Mouse (Mus musculus) forebrain, embryonic 14.5 days (tissue): ENCODE measurements around the gene Dmrtc1c1. TPM values are rescaled to one million over a fixed set of nuclear protein-coding genes. Genes with fewer than 3 reads are reported as not detected.
"Not testable (repeated sequence)": the region's sequence is repeated elsewhere in the genome, so short reads cannot be mapped to it uniquely, and the experiment has no call there.

ENCODE experiments used
- ATAC-seq: fragments of 200-750 bp; cut with Nextera tagmentation; 2 replicates; pipeline ENCODE4 v1.8.0; 2017; ENCODE audit warnings: mild to moderate bottlenecking, moderate library complexity
- DNase-seq: peaks from one replicate; pipeline ENCODE4 v3.0.0-alpha.2; 2015; ENCODE audit warnings: low spot score
- H3K27ac ChIP-seq: fragments of 300-500 bp; sonication (generic); 2 replicates; pipeline ENCODE4 v1.5.1; 2014; ENCODE audit warnings: low read depth, mild to moderate bottlenecking, control low read depth, low read length, moderate library complexity
- H3K27me3 ChIP-seq: fragments of 300-500 bp; sonication (generic); replicated peaks from 2 replicates; pipeline ENCODE4 v1.6.1; 2014; ENCODE audit warnings: low read length, control low read depth, mixed read lengths; ENCODE audit not compliant: control insufficient read depth, insufficient read depth
- H3K36me3 ChIP-seq: fragments of 300-500 bp; sonication (generic); 2 replicates; pipeline ENCODE4 v1.6.1; 2014; ENCODE audit warnings: low read length, control low read depth; ENCODE audit not compliant: control insufficient read depth, insufficient read depth
- H3K4me1 ChIP-seq: fragments of 300-500 bp; sonication (generic); 2 replicates; pipeline ENCODE4 v1.6.1; 2014; ENCODE audit warnings: antibody characterized with exemption, low read length, control low read depth; ENCODE audit not compliant: control insufficient read depth, insufficient read depth
- H3K4me2 ChIP-seq: fragments of 300-500 bp; sonication (generic); 2 replicates; pipeline ENCODE4 v1.6.1; 2014; ENCODE audit warnings: mild to moderate bottlenecking, control low read depth, low read length
- H3K4me3 ChIP-seq: fragments of 300-500 bp; sonication (generic); 2 replicates; pipeline ENCODE4 v1.5.1; 2014; ENCODE audit warnings: low read depth, low read length, control low read depth
- H3K9ac ChIP-seq: fragments of 300-500 bp; sonication (generic); 2 replicates; pipeline ENCODE4 v1.6.1; 2014; ENCODE audit warnings: mild to moderate bottlenecking, low read length, control low read depth, moderate library complexity
- H3K9me3 ChIP-seq: fragments of 300-500 bp; sonication (generic); replicated peaks from 2 replicates; pipeline ENCODE4 v1.6.1; 2016; ENCODE audit warnings: low read length, control low read depth, mixed read lengths; ENCODE audit not compliant: control insufficient read depth
- WGBS: fragments of 180-500 bp; shearing (Covaris S2); extraction: QIAGEN DNeasy Blood & Tissue Kit; methylation state at CpG from one replicate; pipeline ENCODE4 v1.1.7; 2014; 5-methylcytosine and 5-hydroxymethylcytosine counted together
- polyA plus RNA-seq: library from polyadenylated mRNA; unstranded; fragments of >200 nt; fragmentation: Nextera tagmentation; extraction: Ambion mirVana; gene quantifications from 2 replicates; pipeline ENCODE4 v1.2.1, GENCODE M21; 2014

The Dmrtc1c1 gene
- polyA plus RNA-seq, result not detected in 2 replicates

GRCm38 (mm10) chrX:102802663-102803062 lies at the start of gene Dmrtc1c1:
TSS of gene Dmrtc1c1 (plus strand) at chrX:102802963.
- DNase-seq, H3K4me3 ChIP-seq, H3K27ac ChIP-seq, H3K4me2 ChIP-seq, H3K9ac ChIP-seq, H3K27me3 ChIP-seq, ATAC-seq, H3K4me1 ChIP-seq, H3K36me3 ChIP-seq, H3K9me3 ChIP-seq: not testable (repeated sequence)
- WGBS, result 82% methylated on average over 3 of the region's 14 CpGs

- H3K4me3 ChIP-seq, result no peak overlapping the region
- ATAC-seq, result no peak
- no peak overlapping the region for H3K9ac ChIP-seq
- no peaks in the 10 kb centered on the region for H3K4me1 ChIP-seq
- H3K4me2 ChIP-seq, result no peak overlapping the region
- no peak overlapping the region for H3K27ac ChIP-seq
- H3K27me3 ChIP-seq, result no peaks in the 10 kb centered on the region
- no peaks in the 10 kb centered on the region for H3K9me3 ChIP-seq
- no peaks in the 10 kb centered on the region for H3K36me3 ChIP-seq
- WGBS, result 56% methylated on average over 4 of the region's 4 CpGs
- no peak for DNase-seq
These were observed 36.9 kb upstream of the Dmrtc1c1 start for GRCm38 (mm10) chrX:102765878-102766277.

GRCm38 (mm10) chrX:102812311-102812710 lies 9.5 kb downstream of the Dmrtc1c1 start:
- no peak overlapping the region for H3K4me2 ChIP-seq
- no peak overlapping the region for H3K9ac ChIP-seq
- no peaks in the 10 kb centered on the region for H3K4me1 ChIP-seq
- no peaks in the 10 kb centered on the region for H3K27me3 ChIP-seq
- no peaks in the 10 kb centered on the region for H3K36me3 ChIP-seq
- H3K27ac ChIP-seq, result no peak overlapping the region
- no peaks in the 10 kb centered on the region for H3K9me3 ChIP-seq
- WGBS, result 67% methylated on average over 4 of the region's 4 CpGs
- no peak for DNase-seq
- no peak for ATAC-seq
- H3K4me3 ChIP-seq, result no peak overlapping the region

GRCm38 (mm10) chrX:102854516-102854915 lies 51.8 kb downstream of the Dmrtc1c1 start, which contains the start of gene Dmrtc1c2:
TSS of gene Dmrtc1c2 (minus strand) at chrX:102854616.
- not testable (repeated sequence) for H3K9me3 ChIP-seq, H3K36me3 ChIP-seq, H3K27me3 ChIP-seq, ATAC-seq, H3K9ac ChIP-seq, H3K4me2 ChIP-seq, DNase-seq, H3K27ac ChIP-seq, H3K4me1 ChIP-seq, H3K4me3 ChIP-seq
- 81% methylated on average over 2 of the region's 13 CpGs for WGBS

Other genes starting within 250 kb of the Dmrtc1c1 start
- 3.8 and 4.3 TPM in 2 replicates for gene Phka1, start 158.7 kb upstream of the Dmrtc1c1 start, polyA plus RNA-seq
- gene Gm3880, start 116.0 kb upstream of the Dmrtc1c1 start, polyA plus RNA-seq, result not detected in 2 replicates
- gene Gm9112, start 95.3 kb upstream of the Dmrtc1c1 start, polyA plus RNA-seq, result not detected in 2 replicates
- gene Dmrtc1b, start 95.1 kb upstream of the Dmrtc1c1 start, polyA plus RNA-seq, result not detected in 2 replicates
- not detected in 2 replicates for gene Dmrtc1c2, start 51.7 kb downstream of the Dmrtc1c1 start, polyA plus RNA-seq
- gene 1700031F05Rik, start 65.0 kb downstream of the Dmrtc1c1 start, polyA plus RNA-seq, result not detected in 2 replicates
- gene Dmrtc1a, start 105.7 kb downstream of the Dmrtc1c1 start, polyA plus RNA-seq, result 1.6 and 2.2 TPM in 2 replicates
- gene 1700011M02Rik, start 105.9 kb downstream of the Dmrtc1c1 start, polyA plus RNA-seq, result not detected in 2 replicates
- gene 1700018G05Rik, start 125.4 kb downstream of the Dmrtc1c1 start, polyA plus RNA-seq, result not detected in 2 replicates